Mouse (Mus musculus): Measurements from ENCODE around the gene Pptc7. TPM values are rescaled to one million over a fixed set of nuclear protein-coding genes. Genes with fewer than 3 reads are reported as not detected.
"Not testable (repeated sequence)": the region's sequence is repeated elsewhere in the genome, so short reads cannot be mapped to it uniquely, and the experiment has no call there.

Pptc7 gene
- total RNA-seq, 2 experiments from 2014 or later: 36.7 to 43.8 TPM

DNA sequence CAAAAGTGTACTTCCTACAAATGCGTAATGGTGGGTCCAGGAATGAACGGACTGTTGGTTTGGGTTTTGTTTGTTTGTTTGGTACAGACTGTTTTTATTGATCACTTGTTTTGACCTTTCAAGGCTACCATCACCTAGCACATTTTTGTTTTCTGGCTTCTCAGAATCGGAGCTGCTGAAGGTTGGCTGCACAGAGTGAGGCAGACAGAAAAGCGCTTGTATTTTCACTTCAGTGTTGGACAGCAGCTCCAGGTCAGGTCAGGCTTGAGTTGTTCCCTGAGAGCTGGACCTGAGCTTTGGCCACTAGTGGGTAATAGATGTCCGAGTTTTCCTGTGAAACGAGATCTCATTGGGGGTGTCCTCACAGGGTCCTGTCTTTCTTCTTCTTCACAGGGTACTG lies 9.0 kb downstream of the Pptc7 start:
- intact Hi-C loops (cut with DNase I): no loop called here
- no peak for DNase-seq (ENCODE audit: low spot score in 2 of 2)

GRCm38 (mm10) chr5:122294219-122294735 lies 10.1 kb downstream of the Pptc7 start:
- DNase-seq (ENCODE audit: low spot score in 2 of 2): no peak
- intact Hi-C loops (cut with DNase I): no loop called here

DNA sequence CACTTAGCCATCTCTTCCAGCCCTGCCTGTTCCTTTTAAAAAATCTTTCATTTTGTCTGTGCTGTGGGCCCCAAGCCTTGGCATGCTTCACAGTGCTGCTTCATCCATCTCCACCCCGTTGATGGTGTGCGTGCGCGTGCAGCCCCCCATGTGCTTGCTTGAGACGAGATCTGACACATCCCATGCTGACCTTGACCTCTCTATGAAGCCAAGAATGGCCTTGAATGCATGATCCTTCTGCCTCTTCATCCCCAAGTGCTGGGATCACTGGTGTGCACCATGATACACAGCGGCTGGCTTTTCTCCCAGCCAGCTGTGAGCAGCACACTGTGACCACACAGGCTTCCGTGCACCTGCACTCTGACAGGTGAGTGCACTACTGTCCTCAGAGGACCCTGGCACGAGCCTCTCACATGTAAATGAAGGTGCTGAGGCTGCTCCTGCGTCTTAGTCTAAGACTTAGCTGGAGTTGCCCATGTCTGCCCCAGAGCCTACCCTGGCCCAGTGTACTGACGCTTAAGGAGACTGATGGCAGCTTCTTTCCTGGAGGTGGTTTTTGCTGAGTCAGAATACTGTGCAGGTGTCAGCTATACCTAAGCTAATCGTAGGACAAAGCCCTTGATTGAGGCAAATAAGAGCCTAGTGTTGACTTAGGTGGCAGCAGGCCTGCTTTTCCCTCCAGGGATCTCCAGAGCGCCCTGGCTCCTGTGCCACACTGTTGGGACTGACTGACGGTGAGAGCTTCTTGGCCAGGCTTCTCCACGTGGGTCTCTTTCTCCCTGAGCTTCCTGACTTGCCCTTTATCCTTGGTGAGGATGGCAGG lies 11.2 kb downstream of the Pptc7 start:
- DNase-seq (ENCODE audit: low spot score in 2 of 2): no peak
- intact Hi-C loops (cut with DNase I): no loop called here

GRCm38 (mm10) chr5:122300071-122300518 lies 15.9 kb downstream of the Pptc7 start:
- DNase-seq (ENCODE audit: low spot score in 2 of 2): peak in 1 of 2 experiments; percentile 62
- intact Hi-C loops (cut with DNase I): no loop called here

DNA sequence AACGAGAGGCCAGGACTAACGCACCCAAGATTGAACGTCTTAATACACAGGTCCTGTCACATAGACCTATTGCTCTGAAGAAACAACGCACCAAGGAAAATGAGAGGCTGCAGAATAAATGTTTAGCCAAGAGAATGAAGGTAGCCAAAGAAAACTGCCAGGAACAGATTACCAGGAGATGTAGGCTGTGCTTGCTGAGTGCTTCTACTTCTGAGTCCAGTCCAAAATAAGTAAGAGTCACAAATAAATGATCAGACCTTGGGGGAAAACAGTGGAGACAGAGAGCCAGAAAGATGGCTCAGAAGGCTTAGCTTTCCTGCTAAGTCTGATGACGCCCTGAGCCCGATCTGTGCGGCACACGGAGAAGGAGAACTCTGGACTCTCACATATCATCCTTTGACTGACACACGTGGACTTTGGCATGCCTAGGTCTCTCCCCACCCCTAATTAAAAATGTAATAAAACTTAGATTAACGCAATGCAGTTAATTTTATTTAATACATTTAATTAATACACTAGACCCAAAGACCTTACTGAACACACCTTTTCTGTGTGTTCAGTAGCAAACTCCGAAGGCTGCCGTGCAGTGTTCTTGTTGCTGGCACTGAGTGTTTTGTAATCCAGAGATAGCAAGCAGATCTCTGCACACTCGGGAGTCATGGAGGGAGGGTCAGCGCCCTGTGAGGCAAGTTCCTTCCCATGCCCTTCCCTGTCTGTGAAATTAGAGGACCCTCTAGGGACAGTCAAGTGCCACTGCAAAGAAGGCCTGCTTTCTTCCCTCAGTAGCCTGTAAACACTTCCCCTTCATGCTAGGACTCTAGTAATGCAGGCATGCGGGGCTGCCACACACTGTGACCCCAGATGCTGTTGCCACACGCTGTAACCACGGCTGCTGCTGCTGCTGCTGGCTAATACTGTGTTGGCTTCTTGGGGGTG lies 18.9 kb downstream of the Pptc7 start:
- intact Hi-C loops (cut with DNase I): loop anchor here (2.0 kb wide), 1 partner anchor 16 kb away; no protein-coding TSS in a partner anchor
- DNase-seq (ENCODE audit: low spot score in 2 of 2): no peak

- DNase-seq (ENCODE audit: low spot score in 2 of 2): peak; percentile 32 to 69
- intact Hi-C loops (cut with DNase I): loop anchor here (2.0 kb wide), 1 partner anchor 17 kb away; no protein-coding TSS in a partner anchor
These were observed 19.8 kb downstream of the Pptc7 start for GRCm38 (mm10) chr5:122303937-122304336.

DNA sequence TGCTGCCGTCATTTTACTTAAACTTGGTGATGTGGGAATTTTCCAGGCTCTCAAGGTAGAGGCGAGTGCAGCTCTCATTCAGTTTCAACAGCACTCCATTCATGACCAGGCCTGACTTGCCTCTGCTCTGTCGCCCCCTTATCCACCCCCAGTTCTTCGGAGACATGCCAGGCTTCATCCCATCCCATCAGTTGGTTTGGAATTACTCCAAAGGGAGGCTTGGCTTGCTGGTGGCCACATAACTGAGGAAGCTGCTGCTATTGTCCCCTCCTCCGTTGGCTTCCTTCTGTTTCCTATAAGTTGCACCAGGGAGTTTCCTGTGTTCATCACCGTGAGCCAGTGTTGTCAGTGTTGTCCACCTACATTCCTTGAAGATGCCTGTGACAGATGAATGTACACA lies 20.4 kb downstream of the Pptc7 start:
- DNase-seq (ENCODE audit: low spot score in 2 of 2): peak in 1 of 2 experiments; percentile 42

DNA sequence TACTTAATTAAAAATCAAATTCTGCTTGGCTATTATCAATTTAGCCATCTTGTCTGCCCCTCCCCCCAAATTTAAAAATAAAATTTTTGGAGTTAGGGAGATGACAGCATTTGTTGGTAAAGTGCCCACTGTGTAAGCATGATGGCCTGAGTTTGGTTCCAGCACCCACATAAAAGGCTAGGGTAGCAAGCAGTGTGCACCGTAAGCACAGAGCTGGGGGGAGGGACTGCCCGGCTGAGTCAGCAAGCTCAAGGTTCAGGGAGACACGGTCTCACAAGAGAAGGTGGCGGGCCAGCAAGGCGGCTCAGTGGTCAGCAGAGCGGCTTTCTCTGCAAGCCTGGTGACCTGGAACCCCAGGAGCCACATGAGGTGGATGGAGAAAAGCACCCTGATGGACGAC lies 21.3 kb downstream of the Pptc7 start:
- DNase-seq (ENCODE audit: low spot score in 2 of 2): no peak
- intact Hi-C loops (cut with DNase I): no loop called here

More for the DNA sequence above, 20.4 kb downstream of the Pptc7 start:
- intact Hi-C loops (cut with DNase I): no loop called here

- no peak for DNase-seq (ENCODE audit: low spot score in 2 of 2)
- intact Hi-C loops (cut with DNase I): no loop called here
These were observed 22.4 kb downstream of the Pptc7 start for GRCm38 (mm10) chr5:122306536-122306935.

DNA sequence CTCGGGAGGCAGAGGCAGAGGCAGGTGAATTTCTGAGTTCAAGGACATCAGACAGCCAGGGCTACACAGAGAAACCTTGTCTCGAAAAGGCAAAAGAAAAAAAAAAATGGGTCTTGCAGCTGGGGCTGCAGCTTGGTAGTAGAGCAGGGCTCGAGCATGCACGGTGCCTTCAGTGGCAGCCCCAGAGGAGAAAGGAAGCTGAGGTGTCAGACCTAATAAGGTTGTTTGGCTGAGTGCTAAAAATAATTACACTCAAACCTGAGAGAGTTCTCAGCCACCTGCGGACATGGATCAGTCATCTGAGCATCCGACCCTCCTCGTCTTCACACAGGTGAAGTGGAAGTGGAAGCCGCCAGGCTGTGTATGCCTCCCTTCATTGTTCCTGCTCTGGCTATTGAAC lies 26.5 kb downstream of the Pptc7 start:
- intact Hi-C loops (cut with DNase I): no loop called here
- no peak for DNase-seq (ENCODE audit: low spot score in 2 of 2)

DNA sequence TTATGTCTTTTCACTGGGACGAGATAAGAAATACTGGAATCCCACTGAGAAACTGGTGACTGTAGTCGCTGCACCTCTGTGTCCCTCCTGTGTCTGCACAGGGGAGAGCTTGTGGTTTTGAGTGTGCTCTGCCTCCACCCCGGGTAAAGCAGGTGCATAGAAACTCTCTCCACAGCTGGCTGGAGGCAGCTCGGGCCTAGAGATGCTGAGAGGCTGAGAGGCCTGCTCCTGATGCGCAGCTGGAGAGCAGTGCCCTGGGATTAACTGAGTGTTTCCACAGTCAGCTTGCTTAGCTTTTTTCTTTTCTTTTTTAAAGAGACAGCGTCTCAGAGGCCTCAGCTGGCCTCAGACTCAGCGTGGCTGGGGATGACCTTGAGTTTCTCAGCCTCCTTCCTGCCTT lies 27.5 kb downstream of the Pptc7 start:
- intact Hi-C loops (cut with DNase I): no loop called here
- no peak for DNase-seq (ENCODE audit: low spot score in 2 of 2)

DNA sequence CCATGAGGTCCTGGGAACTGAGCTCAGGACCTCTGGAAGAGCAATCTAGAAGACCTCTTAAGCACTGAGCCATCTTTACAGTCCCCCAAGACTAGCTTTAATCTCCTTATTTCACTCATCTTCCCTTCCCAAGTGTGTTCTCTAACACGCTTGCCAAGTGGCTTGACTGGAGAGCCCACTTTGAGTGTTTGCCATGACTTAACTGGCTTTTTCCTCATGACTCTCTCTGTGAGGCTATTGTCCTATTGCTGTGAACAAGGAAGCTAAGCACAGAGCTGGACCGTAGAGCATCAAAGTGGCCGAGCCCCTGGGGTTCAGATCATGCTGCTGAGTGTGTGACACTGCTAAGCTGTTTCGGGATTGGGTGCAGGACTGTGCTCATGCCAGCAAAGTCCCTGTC lies 28.2 kb downstream of the Pptc7 start:
- intact Hi-C loops (cut with DNase I): no loop called here
- no peak for DNase-seq (ENCODE audit: low spot score in 2 of 2)

GRCm38 (mm10) chr5:122312942-122313684 lies 28.9 kb downstream of the Pptc7 start:
- no peak for DNase-seq (ENCODE audit: low spot score in 2 of 2)
- intact Hi-C loops (cut with DNase I): no loop called here

DNA sequence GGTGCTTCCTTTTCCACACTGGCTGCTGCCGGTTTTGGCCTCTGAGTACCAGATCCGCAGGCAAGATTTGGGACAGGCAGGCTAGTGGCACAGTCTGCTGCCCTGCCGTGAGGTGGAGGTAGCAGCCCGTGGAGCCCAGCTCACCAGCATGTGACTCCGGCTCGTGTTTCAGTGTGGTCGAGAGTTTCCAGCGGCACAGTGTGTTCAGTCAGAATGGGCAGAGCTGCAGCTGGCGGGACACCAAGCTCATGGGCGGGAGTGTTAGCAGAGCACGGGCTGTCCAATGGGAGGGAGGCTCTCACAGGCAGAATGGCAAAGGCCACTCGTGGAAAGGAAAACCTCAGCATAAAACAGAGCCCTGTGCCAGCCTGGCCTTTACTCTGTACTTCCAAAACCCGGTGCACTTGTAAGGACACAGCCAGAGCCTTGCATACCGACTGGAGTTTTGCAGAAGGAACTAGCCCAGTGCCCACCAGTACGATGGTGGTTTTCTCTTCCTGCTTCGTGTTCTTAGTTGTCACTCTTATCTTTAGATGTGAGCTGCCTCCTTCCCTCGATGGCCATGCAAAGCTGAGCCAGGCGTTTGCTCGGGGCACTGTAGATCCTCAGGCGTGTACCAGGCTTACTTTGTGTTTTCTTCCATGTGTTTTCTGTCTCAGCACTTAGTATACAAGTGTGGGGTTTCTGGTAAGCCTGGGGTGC lies 31.0 kb downstream of the Pptc7 start:
- intact Hi-C loops (cut with DNase I): loop anchor here (5.0 kb wide), 2 partner anchors 33 to 37 kb away; partner anchors contain the start of genes Pptc7, Rad9b and Vps29
- DNase-seq (ENCODE audit: low spot score in 2 of 2): peak; percentile 88 to 95

GRCm38 (mm10) chr5:122317329-122318045 lies 33.3 kb downstream of the Pptc7 start:
- intact Hi-C loops (cut with DNase I): loop anchor here (5.0 kb wide), 2 partner anchors 35 kb away; partner anchors contain the start of genes Pptc7, Rad9b and Vps29
- no peak for DNase-seq (ENCODE audit: low spot score in 2 of 2)

- intact Hi-C loops (cut with DNase I): loop anchor here (5.0 kb wide), 2 partner anchors 34 to 36 kb away; partner anchors contain the start of genes Pptc7, Rad9b and Vps29
- DNase-seq (ENCODE audit: low spot score in 2 of 2): no peak
These were observed 33.9 kb downstream of the Pptc7 start for GRCm38 (mm10) chr5:122318100-122318499.

DNA sequence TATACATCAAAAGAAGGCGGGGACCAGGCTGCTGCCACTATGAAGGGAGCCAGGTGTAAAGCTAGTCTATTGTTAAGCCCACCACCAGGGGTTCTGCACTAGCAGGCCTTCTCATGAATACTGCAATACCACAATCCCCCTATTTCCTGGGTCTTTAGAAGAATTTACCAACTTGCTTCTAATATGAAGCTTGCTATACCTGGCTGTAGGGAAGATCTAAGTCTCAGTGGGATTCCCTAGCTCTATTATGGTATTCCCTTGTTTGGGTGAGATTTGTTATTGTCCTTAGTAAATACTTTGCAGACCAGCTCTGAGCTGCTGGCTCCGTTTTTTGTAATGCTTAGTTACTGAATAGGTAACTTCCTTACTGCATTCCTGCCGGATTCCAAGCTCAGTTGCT lies 34.8 kb downstream of the Pptc7 start:
- DNase-seq (ENCODE audit: low spot score in 2 of 2): not testable (repeated sequence)
- intact Hi-C loops (cut with DNase I): loop anchor here (5.0 kb wide), 2 partner anchors 33 to 37 kb away; partner anchors contain the start of genes Pptc7, Rad9b and Vps29

Measured in left cerebral cortex, postnatal 25 days (tissue).